Mouse (Mus musculus) natural killer cell, adult 2 months (primary cell): ENCODE measurements around the gene 1700067K01Rik.

Experiments used
- DNase-seq, 2 experiments: peaks; one replicate each; pipeline ENCODE4 v3.0.0; 2022; ENCODE audit warnings: low spot score in 2 of 2

1700067K01Rik gene

GRCm38 (mm10) chr8:84010625-84011611 is 9.6 kb downstream of the 1700067K01Rik start:
- peak; percentile 50 to 61 for DNase-seq

GRCm38 (mm10) chr8:84011705-84012498 is 10.6 kb downstream of the 1700067K01Rik start, which contains the start of gene 2210011C24Rik:
2210011C24Rik (minus strand) TSS chr8:84012171.
- peak; percentile 45 to 46 for DNase-seq

GRCm38 (mm10) chr8:84012499-84013165 is 11.3 kb downstream of the 1700067K01Rik start:
- DNase-seq, result peak; percentile 56 to 74

- no peak for DNase-seq
Measured at GRCm38 (mm10) chr8:84015833-84016232, 14.5 kb downstream of the 1700067K01Rik start.

GRCm38 (mm10) chr8:84019738-84020137 is 18.4 kb downstream of the 1700067K01Rik start:
- DNase-seq, result no peak

GRCm38 (mm10) chr8:84021096-84021495 is 19.8 kb downstream of the 1700067K01Rik start, which contains the start of gene Palm3:
Palm3 (plus strand) TSS chr8:84021471.
- DNase-seq, result no peak

- no peak for DNase-seq
Measured at GRCm38 (mm10) chr8:84021569-84021968, 20.3 kb downstream of the 1700067K01Rik start.

GRCm38 (mm10) chr8:84023085-84023484 is 21.8 kb downstream of the 1700067K01Rik start:
- no peak for DNase-seq

- no peak for DNase-seq
Measured at GRCm38 (mm10) chr8:84023631-84024030, 22.3 kb downstream of the 1700067K01Rik start.

GRCm38 (mm10) chr8:84024171-84024570 is 22.9 kb downstream of the 1700067K01Rik start:
- peak; percentile 43 to 56 for DNase-seq

- DNase-seq, result no peak
Measured at GRCm38 (mm10) chr8:84025863-84026262, 24.6 kb downstream of the 1700067K01Rik start.

- DNase-seq, result peak in 1 of 2 experiments; percentile 34
Measured at GRCm38 (mm10) chr8:84027449-84027848, 26.1 kb downstream of the 1700067K01Rik start.

- no peak for DNase-seq
Measured at GRCm38 (mm10) chr8:84029272-84029671, 28.0 kb downstream of the 1700067K01Rik start.

GRCm38 (mm10) chr8:84032777-84033176 is 31.5 kb downstream of the 1700067K01Rik start:
- DNase-seq, result no peak

- DNase-seq, result no peak
Measured at GRCm38 (mm10) chr8:84038015-84038414, 36.7 kb downstream of the 1700067K01Rik start.

- peak; percentile 64 to 80 for DNase-seq
Measured at GRCm38 (mm10) chr8:84039050-84039449, 37.7 kb downstream of the 1700067K01Rik start.

- peak; percentile 65 to 70 for DNase-seq
Measured at GRCm38 (mm10) chr8:84042066-84042947, 41.0 kb downstream of the 1700067K01Rik start, which contains the start of gene Il27ra. Il27ra (minus strand) TSS chr8:84042589.

GRCm38 (mm10) chr8:84042948-84043342 is 41.6 kb downstream of the 1700067K01Rik start:
- no peak for DNase-seq

GRCm38 (mm10) chr8:84044103-84044502 is 42.8 kb downstream of the 1700067K01Rik start:
- no peak for DNase-seq

- DNase-seq, result no peak
Measured at GRCm38 (mm10) chr8:84044900-84045299, 43.6 kb downstream of the 1700067K01Rik start, which contains the start of gene Rln3. Rln3 (minus strand) TSS chr8:84045000.
